Mouse (Mus musculus) spleen, postnatal 10 days (tissue): Measurements from ENCODE around the gene Ldlrap1.
A peak's percentile ranks its signal among the peaks of the same experiment; 100 is the strongest.

ENCODE experiments used
- DNase-seq, 2 experiments: peaks; one replicate each; pipeline ENCODE4 v3.0.0; 2021 to 2022; ENCODE audit warnings: low spot score in 2 of 2

Gene Ldlrap1

GRCm38 (mm10) chr4:134775234-134775944 lies 7.6 kb upstream of the Ldlrap1 start:
- no peak for DNase-seq

- DNase-seq, result no peak
Measured at GRCm38 (mm10) chr4:134774126-134774525, 6.3 kb upstream of the Ldlrap1 start.

- peak in 1 of 2 experiments; percentile 54 for DNase-seq
Measured at GRCm38 (mm10) chr4:134772805-134773674, 5.2 kb upstream of the Ldlrap1 start.

GRCm38 (mm10) chr4:134769891-134770290 lies 2.1 kb upstream of the Ldlrap1 start:
- DNase-seq, result no peak

GRCm38 (mm10) chr4:134769081-134769811 lies 1.4 kb upstream of the Ldlrap1 start:
- DNase-seq, result no peak

- no peak for DNase-seq
Measured at GRCm38 (mm10) chr4:134768226-134768888, 533 bp upstream of the Ldlrap1 start.

- DNase-seq, result peak; percentile 48 to 60
Measured at GRCm38 (mm10) chr4:134766904-134767425, 859 bp downstream of the Ldlrap1 start.

- DNase-seq, result no peak
Measured at GRCm38 (mm10) chr4:134766277-134766676, 1.5 kb downstream of the Ldlrap1 start.

- peak in 1 of 2 experiments; percentile 51 for DNase-seq
Measured at GRCm38 (mm10) chr4:134764333-134764732, 3.5 kb downstream of the Ldlrap1 start.

GRCm38 (mm10) chr4:134762360-134762759 lies 5.5 kb downstream of the Ldlrap1 start:
- peak; percentile 46 to 58 for DNase-seq

GRCm38 (mm10) chr4:134760793-134761201 lies 7.0 kb downstream of the Ldlrap1 start:
- DNase-seq, result peak in 1 of 2 experiments; percentile 76

GRCm38 (mm10) chr4:134760281-134760680 lies 7.5 kb downstream of the Ldlrap1 start:
- peak; percentile 39 to 43 for DNase-seq

- peak; percentile 42 to 63 for DNase-seq
Measured at GRCm38 (mm10) chr4:134759564-134759963, 8.3 kb downstream of the Ldlrap1 start.

- DNase-seq, result no peak
Measured at GRCm38 (mm10) chr4:134758922-134759321, 8.9 kb downstream of the Ldlrap1 start.

GRCm38 (mm10) chr4:134758367-134758766 lies 9.5 kb downstream of the Ldlrap1 start:
- no peak for DNase-seq

GRCm38 (mm10) chr4:134756953-134757352 lies 10.9 kb downstream of the Ldlrap1 start:
- DNase-seq, result no peak

- no peak for DNase-seq
Measured at GRCm38 (mm10) chr4:134754941-134755340, 12.9 kb downstream of the Ldlrap1 start.

GRCm38 (mm10) chr4:134754371-134754770 lies 13.5 kb downstream of the Ldlrap1 start:
- peak in 1 of 2 experiments; percentile 62 for DNase-seq

- DNase-seq, result peak in 1 of 2 experiments; percentile 42
Measured at GRCm38 (mm10) chr4:134753516-134754261, 14.1 kb downstream of the Ldlrap1 start.

GRCm38 (mm10) chr4:134752911-134753426 lies 14.9 kb downstream of the Ldlrap1 start:
- DNase-seq, result no peak
